Mouse (Mus musculus) gonadal fat pad, adult 2 months (tissue): Measurements from ENCODE around the gene Dbndd1. TPM values are rescaled to one million over a fixed set of nuclear protein-coding genes. Genes with fewer than 3 reads are reported as not detected.
"Not testable (repeated sequence)": the region's sequence is repeated elsewhere in the genome, so short reads cannot be mapped to it uniquely, and the experiment has no call there.

Source experiments
- DNase-seq: peaks from one replicate; pipeline ENCODE4 v3.0.0-alpha.2; 2012; ENCODE audit warnings: low read depth
- polyA plus RNA-seq: library from polyadenylated mRNA; depleted of rRNA; stranded (reverse); fragments of >200 nt; gene quantifications from 2 replicates; pipeline ENCODE4 v1.2.3, GENCODE M21; 2012; rRNA removed

Gene Dbndd1
- 2.1 and 3.1 TPM in 2 replicates for polyA plus RNA-seq

GRCm38 (mm10) chr8:123514781-123515539, at the start of gene Dbndd1:
Gene Dbndd1 (minus strand): TSS chr8:123515463.
- DNase-seq = no peak

- DNase-seq = not testable (repeated sequence)
Measured at GRCm38 (mm10) chr8:123564221-123564620, 49.0 kb upstream of the Dbndd1 start.

- not testable (repeated sequence) for DNase-seq
Measured at GRCm38 (mm10) chr8:123537641-123538040, 22.4 kb upstream of the Dbndd1 start.

GRCm38 (mm10) chr8:123536990-123537380, 21.7 kb upstream of the Dbndd1 start:
- no peak for DNase-seq

- no peak for DNase-seq
Measured at GRCm38 (mm10) chr8:123536242-123536989, 21.2 kb upstream of the Dbndd1 start.

- no peak for DNase-seq
Measured at GRCm38 (mm10) chr8:123527720-123528489, 12.6 kb upstream of the Dbndd1 start.

GRCm38 (mm10) chr8:123520048-123520447, 4.8 kb upstream of the Dbndd1 start:
- DNase-seq = not testable (repeated sequence)

GRCm38 (mm10) chr8:123518667-123519066, 3.4 kb upstream of the Dbndd1 start, which contains the start of gene Gas8:
Gene Gas8 (plus strand): TSS chr8:123518834.
- DNase-seq = no peak

GRCm38 (mm10) chr8:123518172-123518571, 2.9 kb upstream of the Dbndd1 start:
- no peak for DNase-seq

GRCm38 (mm10) chr8:123516596-123516995, 1.3 kb upstream of the Dbndd1 start:
- no peak for DNase-seq

- no peak for DNase-seq
Measured at GRCm38 (mm10) chr8:123515540-123515897, 256 bp upstream of the Dbndd1 start.

- DNase-seq = no peak
Measured at GRCm38 (mm10) chr8:123514136-123514535, 1.1 kb downstream of the Dbndd1 start.

- no peak for DNase-seq
Measured at GRCm38 (mm10) chr8:123510819-123511218, 4.4 kb downstream of the Dbndd1 start.

- DNase-seq = no peak
Measured at GRCm38 (mm10) chr8:123507153-123507552, 8.1 kb downstream of the Dbndd1 start.

GRCm38 (mm10) chr8:123505695-123506094, 9.6 kb downstream of the Dbndd1 start:
- DNase-seq = no peak

- no peak for DNase-seq
Measured at GRCm38 (mm10) chr8:123505267-123505666, 10.0 kb downstream of the Dbndd1 start.

GRCm38 (mm10) chr8:123504591-123505195, 10.6 kb downstream of the Dbndd1 start:
- DNase-seq = no peak

- DNase-seq = no peak
Measured at GRCm38 (mm10) chr8:123503801-123504467, 11.3 kb downstream of the Dbndd1 start.

- no peak for DNase-seq
Measured at GRCm38 (mm10) chr8:123502192-123502591, 13.1 kb downstream of the Dbndd1 start.

GRCm38 (mm10) chr8:123499556-123499955, 15.7 kb downstream of the Dbndd1 start:
- DNase-seq = no peak

GRCm38 (mm10) chr8:123498963-123499362, 16.3 kb downstream of the Dbndd1 start:
- no peak for DNase-seq
